Mouse (Mus musculus): Measurements from ENCODE around the gene Arl15.

DNA sequence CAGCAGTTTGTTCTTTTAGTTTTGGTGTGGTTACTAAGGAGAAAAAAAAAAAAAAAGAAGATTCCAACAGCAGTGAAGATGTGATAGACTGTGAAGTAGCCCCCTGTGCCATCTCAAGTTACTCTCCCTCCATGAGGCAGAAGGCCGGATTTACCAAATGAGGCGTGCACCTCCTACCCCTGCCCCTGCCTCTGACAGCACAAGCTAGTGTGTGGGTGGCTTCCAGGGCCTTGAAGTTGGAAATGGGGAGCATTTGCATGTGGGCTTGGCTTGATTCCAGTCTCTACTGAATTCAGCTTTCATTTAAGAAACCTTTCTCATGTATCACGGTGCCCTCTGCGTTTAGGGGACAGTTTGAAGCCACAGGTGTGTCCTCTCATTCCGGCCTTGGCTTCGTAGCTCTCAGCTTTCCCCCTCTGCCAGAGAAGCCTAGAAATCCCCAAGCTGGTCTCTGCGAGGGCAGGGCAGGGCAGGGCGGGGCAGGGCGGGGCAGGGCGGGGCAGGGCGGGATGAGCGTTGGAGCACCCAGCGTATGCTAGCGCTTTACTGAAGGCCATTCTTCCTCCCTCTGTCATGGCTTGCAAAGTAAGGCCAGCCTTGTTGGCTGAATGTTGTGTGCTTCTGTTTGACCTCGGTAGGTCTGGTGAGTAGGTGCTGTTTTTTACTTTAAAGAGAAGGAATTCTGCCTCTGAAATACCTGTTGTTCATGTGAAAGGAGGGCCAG, 21.6 kb downstream of the Arl15 start:
- TF ChIP-seq CTCF (IDR thresholded peaks at IDR 0.05; ENCODE audit: low read depth) (no peak), EP300 (IDR thresholded peaks at IDR 0.05; ENCODE audit: low read depth) (no peak)
